Mouse (Mus musculus) layer of hippocampus, postnatal 14 days (tissue): ENCODE results near the gene Zfp950. TPM values are rescaled to one million over a fixed set of nuclear protein-coding genes. Genes with fewer than 3 reads are reported as not detected.
"Not testable (repeated sequence)": the region's sequence is repeated elsewhere in the genome, so short reads cannot be mapped to it uniquely, and the experiment has no call there.

Experiments
- DNase-seq, 2 experiments: peaks; one replicate each; pipeline ENCODE4 v3.0.0; 2021 to 2022; ENCODE audit warnings: low spot score in 2 of 2, mixed read lengths in 1 of 2
- long read RNA-seq, 2 experiments: library from polyadenylated mRNA; stranded (forward); transcript quantifications; one replicate each; pipeline ENCODE4 v2.0.0; 2021
- total RNA-seq, 2 experiments: library from RNA; stranded (reverse); gene quantifications; 2 replicates each; pipeline ENCODE4 v1.2.3; 2021

Gene Zfp950
- 10 to 100 TPM; 33.9 to 44.0 TPM for total RNA-seq
- long read RNA-seq, experiment 1, partial matches to known transcripts: 0 of 7 reads
- long read RNA-seq, experiment 1, other reads (novel, unspliced or antisense): 6 of 7 reads
- long read RNA-seq, experiment 2, full-length matches to known transcripts: 4 of 11 reads
- long read RNA-seq, experiment 2, partial matches to known transcripts: 0 of 11 reads
- long read RNA-seq, experiment 2, other reads (novel, unspliced or antisense): 7 of 11 reads

DNA sequence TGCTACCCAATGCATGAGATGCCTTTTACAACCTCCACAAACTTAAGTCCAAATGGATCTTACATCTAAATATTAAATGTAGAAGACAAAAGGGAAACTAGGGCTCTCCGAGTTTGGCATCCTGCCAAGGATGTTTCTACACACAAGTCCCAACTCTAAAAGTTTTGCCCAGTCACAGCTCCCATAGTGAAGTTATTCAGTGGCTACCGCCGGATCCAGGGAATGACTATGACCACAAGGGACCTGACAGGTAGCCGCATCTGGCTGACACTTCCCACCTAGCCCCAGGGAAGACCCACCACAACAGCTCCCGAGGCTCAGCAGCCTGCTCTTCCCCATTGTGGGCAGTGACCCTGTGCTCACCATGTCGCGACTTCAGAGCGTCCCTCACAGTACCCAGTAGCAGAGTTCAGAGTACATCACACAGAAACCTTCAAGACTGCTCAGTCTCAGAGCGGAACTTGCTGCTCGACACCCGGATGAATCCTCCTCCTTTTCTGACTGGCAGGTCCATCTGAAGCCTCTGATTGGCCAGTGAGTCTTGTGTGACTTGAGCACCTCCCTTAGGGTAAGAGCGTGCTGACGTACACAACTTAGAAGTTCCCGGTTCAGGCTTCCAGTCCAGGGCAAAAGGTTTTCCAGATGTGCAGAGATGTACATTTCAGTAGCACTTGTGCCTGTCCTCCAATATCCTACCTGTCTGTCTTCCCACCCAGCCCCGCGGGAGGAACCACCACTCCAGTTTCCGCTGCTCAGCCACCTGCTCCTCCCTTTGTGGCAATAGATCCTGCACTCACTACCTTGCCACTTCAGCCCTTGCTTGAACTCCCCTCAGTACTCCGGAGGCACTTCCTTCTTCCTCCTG, at the start of gene Zfp950:
TSS of gene Zfp950 (minus strand) at position 499 of the 865 bp plus-strand sequence.
- peak; percentile 70 to 90 for DNase-seq

DNA sequence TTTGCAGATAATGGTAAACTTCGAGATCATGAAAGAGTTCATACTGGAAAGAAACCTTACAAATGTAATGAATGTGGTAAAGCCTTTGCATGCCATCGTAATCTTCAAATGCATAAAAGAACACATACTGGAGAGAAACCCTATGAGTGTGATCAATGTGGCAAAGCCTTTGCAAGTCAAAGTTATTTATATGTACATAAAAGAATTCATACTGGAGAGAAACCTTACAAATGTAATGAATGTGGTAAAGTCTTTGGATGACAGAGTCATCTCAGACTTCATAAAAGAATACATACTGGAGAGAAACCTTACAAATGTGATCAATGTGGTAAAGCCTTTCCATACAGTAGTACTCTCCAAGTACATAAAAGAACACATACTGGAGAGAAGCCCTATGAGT, 43.0 kb upstream of the Zfp950 start, which contains the start of gene Gm6020:
TSS of gene Gm6020 (plus strand) at position 301 of the 400 bp plus-strand sequence.
- not testable (repeated sequence) for DNase-seq

DNA sequence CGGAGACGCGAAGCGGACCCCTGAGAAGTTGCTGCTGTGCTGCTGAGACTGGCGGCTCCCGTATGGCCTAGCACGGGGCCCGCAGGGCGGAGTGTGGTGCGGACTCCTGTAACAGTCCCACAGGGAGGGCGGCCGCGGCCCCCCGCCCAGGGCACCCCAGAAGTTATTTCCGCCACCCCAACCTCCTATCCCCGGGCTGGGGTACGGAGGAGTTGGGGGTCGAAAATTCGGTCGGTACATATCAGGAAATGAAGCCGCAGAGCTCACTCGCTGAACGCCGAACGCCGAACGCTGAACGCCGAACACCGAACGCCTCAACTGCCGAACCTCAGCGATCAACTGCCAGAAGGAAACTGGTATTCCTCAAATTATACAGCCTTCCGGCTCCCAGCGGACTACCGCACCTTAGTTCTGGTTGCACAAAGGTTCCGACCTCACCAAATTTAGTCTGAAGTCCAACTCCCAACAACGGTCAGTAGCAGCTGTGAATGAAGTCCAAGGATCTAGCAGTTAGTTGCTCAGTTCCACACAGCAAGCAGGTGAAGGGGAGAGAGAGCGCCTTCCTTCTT, 35.2 kb upstream of the Zfp950 start, which contains the start of gene Gm7102:
TSS of gene Gm7102 (minus strand) at position 554 of the 569 bp plus-strand sequence.
- no peak for DNase-seq

DNA sequence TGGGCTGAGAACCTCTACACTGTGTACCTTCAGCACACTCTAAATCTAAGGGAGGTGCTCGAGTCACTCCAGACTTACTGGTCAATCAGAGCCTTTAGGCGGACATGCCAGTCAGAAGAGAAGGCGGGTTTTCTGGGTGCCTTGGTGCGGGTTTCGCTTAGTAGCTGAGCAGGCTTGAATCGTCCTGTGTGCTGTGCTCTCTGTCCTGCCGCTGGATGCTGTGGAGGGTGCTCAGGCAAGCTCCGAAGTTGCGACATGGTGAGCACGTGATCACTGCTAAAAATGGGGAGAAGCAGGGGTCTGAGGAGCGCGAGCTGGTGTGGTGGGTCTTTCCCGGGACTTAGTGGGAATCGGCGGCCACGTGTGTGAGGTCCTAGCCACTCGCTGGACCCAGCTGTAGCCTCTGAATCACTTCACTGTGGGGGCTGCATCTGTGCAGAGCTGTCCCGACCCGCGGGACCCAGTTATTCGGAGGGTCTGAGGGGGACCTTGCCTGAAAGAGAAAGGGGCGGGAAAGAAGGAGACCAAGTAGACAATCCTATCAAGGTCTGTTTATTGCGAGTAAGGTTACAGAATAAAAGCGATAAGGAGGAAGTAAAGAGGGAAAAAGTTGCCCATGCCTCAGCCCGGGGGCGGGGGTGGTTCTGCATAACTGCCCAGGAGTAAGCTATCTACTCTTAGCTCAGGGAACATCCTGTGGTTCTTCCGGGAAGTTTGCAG, 11.2 kb upstream of the Zfp950 start:
- no peak for DNase-seq

DNA sequence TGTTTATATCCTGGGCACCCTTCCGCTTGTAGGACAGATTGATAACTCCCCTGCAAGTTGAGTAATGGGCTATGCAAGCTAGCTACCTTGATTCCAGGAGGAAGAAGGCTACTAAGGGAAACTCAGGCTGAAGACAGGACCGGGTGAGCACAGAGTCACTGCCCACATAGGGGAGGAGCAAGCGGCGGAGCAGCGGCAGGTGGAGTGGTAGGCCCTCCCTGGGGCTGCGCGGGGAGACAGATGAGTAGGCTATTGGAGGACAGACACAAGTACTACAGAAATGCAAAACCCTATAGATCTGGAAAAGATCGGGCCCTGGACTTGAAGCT, 10.7 kb upstream of the Zfp950 start:
- DNase-seq: no peak

DNA sequence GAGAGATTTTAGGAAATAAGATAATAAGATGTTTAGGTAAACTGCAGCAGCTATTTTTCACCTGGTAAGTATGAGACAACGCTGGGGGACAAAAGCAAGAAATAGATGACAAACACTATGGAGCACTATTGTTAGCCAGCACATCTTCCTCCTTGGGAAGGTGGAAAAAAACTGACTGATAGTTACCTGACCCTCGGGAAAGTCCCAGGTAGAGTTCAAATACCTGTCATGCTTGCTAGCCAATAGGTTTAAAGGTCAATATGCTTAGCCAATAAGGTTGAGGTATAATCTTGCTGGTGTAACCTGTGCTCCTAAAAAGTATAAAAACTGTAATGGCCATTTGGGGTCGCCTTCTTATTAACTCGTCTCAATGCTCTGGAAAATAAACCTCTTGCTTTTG, 659 bp upstream of the Zfp950 start:
- DNase-seq: no peak

DNA sequence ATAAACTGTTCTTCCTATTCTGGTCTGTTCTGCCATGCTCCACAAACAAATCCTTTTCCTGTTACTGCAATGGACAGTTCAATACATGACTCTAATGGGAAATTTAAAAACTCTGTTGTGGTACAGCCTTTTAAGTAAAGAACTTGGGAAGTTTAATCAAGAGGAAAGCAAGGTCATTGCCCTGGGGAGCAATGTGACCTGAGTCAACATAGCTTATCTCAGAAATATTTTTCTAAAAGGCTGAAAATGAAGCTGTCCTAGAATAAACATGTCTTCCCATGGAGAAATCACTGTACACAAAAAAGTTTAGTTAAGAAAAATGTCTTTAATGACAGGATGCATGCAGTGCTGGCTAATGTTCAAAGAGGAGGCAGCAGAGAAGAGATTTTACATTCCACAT, 2.0 kb downstream of the Zfp950 start:
- no peak for DNase-seq

DNA sequence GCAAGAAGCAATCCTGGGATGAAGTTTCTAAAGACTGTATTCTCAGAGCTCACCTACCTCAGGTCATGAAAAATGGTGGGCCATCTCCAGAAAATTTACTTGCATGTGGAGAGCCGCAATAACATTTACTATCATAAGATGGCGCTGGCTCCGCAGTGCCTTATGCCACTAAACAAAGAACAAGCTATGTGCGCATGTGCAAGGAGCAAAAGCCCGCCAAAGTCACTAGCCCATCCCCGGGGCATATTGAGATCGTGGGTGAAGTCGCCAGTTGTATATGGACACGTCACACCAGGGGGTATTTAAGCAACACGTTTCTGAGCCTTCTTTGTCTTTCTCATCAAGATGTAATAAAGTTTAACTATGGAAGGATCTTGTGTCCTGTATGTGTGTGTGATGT, 9.5 kb downstream of the Zfp950 start:
- no peak for DNase-seq

DNA sequence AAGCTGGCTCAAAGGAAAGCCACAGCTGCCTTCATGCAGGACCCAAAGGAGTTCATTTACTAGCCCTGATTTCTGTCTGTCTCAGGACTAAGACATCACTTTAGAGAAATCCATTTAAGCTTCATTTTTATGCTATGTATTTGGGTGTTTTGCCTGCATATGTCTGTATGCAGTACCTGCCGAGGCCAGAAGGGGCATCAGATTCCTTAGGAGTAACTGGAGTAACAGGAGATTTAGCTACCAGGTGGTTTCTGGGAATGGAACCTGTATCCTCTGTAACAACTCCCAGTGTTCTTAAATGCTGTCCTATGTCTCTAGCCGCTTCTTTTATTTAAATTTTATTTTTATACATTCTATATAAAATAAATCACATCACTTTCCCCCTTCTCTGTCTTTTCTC, 30.5 kb downstream of the Zfp950 start:
- no peak for DNase-seq

DNA sequence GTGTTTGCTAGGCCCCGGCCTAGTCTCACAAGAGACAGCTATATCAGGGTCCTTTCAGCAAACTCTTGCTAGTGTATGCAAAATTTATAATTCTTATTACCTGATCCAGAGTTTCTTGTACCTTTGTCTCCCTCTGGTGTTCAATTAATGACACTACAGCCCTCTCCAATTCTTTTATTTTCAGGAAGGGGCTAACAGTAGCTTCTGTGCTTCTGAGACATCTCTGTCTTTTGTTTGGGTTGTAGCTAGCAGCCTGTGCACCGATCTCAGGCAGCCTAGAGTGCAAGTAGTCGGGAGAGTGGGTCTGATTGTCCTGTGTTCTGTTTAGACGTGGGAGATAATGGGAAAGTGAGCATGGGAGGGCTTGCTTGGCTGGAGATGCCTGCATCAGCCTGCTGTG, 42.9 kb downstream of the Zfp950 start:
- DNase-seq: peak in 1 of 2 experiments; percentile 47

DNA sequence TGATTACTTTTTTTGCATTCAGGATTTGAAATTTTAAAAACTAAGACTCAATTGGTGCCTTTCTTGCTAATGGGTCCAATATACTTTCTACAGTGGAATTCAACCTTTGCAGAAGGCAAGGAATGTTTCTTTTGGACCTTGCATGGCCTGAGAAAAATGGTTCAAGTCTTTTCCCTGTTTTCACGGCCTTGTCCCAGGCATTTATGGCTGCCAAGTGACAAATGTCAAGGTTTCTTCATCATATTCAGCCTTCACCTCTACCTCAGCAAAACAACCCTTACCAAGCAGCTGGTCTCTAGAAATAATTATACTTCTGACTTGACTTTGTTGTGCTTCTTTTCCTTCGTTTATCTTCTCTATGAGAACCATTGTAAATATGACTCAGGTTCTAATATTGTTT, 43.9 kb downstream of the Zfp950 start:
- no peak for DNase-seq

DNA sequence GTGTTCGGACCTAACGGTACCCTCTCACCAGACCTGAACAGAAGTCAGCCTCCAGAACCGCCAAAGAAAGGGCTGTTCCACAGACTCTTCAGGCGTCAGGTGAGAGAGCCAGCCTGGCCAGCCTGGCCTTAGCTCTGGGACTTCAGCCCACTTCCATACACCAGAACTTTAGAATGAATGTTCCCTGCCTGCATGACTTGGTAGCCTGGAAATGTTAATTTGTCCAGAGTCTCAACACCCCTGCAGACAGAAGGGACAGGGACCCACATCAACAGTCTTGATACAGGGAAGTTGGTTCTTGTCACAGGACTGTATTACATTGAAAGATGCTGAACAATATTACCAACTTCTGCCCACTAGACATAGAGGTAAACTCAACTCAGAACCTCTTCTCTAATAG, 50.1 kb downstream of the Zfp950 start:
- no peak for DNase-seq

DNA sequence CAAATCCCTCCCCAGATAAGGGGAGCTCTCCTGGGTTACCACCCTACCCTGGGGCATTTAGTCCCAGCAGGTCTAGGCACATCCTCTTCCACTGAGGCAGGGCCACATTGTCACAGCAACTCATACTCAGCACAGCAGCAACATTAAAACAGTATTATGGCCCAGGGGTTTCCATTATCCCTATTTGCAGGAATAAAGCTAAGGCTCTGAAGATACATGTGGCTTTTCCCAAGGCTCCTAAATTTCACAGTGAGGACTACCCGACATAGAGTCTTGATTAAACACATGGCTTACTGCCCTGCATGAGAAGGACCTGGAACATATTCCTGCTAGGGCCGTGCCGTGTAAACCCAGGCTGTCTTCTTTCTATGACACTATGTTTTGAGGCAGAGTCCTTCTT, 51.6 kb downstream of the Zfp950 start:
- no peak for DNase-seq

DNA sequence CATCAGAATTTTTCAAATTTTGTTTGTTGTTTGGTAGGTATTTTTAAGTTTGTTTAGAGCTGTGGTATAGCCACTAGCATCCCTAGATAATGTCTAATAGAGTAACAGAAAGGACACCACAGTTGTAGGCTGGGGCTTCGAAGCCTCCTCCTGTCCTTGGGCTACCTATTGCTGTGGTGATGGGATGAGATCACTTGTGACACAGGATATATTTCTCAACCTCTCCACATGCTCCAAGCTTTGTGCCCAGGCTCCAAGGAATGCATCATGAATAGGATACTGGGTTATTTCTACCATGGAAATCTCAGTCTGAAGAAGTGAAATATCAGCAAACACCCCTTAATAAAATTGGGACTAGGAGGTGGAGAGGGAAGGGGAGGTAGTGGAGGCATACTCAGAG, 52.9 kb downstream of the Zfp950 start:
- DNase-seq: no peak

DNA sequence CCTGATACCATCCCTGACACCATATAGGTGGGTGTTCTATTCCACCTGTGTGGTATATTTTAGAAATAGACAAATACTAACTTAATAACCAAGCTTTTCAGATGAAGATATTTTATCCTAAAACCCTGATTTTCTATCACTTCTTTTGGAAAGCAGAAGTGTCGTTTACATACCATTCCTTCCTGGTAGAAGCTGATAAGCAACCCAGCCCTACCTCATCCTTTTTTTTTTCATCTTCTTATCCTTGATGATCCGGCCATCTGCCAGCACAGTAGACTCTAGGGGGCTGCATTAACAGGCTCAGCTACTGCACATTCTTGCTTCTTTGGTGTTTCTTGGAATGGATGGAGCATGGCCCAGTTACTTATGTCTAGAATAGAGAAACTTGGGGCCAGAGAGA, 55.4 kb downstream of the Zfp950 start:
- DNase-seq: no peak

DNA sequence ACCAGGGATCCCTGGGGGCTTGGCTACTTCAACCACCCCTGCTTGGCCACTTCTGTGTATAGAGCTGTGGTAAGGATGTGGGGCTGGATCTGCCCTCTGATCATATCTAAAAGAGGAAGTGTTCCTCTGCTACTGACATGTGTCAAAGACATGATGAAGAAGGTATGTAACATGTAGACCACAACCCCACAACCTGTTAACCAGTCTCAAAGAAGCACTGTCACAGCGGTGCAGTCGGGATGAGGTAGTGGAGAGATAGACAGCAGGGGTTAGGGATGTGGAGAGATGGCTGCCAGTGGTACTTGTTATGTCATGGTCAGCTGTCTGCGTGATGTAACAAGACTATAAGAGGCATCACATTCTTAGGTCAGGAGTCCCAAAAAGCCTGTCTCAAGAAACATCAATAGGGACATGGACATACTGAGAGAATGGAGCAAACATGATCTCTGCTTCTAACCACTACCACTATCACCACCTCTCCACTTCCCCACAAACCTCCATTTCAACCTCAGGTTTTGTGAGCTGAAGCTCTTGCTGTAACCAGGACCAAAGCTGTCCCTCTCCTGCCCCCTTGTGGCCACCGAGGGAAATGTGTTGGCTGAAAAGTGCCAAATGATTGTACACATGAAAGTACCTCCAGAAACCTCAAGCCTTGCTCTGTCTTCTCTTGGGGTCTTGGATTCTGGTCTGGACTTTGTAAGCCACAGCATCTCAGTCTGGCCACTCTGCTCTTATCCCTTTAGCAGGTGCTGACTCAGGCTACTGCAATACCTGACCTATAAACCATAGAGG, 56.3 kb downstream of the Zfp950 start:
- peak; percentile 90 to 93 for DNase-seq

DNA sequence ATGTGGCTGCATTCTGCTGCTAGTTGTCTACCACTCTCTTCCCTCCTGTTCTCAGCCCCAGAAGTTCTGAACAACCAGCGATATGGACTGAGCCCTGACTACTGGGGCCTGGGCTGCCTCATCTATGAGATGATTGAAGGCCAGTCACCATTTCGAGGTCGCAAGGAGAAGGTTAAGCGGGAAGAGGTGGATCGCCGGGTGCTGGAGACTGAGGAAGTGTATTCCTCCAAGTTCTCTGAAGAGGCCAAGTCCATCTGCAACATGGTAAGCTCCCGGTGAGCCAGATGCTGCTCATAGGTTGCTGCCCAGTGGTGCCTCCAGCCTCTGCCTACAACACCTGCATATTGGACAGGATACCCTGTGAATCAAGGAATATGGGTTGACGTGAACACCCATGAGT, 57.6 kb downstream of the Zfp950 start:
- DNase-seq: no peak

DNA sequence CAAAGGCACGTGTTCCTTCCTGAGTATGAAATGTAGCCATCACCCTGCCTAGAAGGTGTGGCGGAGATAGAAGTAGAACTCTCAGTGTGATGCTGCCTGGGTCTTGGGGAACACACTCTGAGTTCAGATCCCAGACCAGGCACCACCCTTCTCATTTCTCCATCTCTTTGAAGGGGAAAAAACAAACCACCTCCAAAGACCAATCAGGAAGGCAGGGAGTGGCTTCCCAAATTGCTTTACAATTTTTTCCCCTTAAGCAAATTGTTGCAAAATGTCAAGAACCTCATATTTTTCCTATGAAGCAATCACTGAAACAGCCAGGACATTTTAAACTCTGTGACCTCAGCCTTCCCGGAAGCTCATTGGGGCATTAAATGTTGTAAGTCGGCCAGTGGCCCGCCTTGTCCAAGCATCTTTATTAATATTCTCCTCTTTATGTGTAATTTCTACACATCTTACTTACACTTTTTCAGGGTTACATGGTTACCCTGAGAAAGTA, 60.3 kb downstream of the Zfp950 start:
- no peak for DNase-seq

DNA sequence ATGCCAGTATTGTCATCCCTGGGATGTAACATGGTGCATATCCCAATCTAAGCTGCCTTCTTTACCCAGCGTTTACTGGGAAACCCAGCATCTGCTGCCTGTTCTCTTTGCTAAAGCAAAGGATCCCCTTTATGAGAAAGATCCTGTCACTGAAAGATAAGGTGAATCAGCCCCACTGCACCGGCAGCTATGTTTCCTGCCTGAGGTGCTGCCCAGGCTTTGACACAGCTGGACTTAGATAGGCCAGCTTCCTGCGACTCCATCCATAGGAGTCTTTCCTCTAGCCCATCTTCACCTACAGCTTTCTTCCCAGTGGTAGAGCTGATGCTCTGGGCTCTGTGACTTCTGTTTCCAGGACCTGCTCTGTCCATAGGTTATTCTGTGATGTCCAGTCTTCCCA, 62.0 kb downstream of the Zfp950 start:
- DNase-seq: no peak

DNA sequence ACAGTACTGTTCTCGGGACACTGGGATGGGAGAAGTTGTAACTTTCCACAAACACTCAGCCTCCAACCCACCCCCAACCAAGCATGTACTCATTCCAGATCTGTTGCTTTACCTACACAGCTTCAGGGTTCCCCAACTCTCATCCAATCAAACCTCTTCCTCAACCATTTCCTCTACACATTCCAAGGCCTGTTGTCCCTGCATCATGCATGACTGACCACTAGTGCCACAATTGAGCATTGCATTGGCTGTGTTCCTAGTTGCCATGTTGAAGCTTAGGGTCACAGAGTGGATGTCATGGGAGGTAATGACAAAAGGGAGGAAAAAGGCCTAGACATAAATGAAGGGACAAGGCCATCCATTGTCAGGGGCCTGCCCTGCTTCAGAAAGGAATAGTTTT, 75.6 kb downstream of the Zfp950 start:
- no peak for DNase-seq

DNA sequence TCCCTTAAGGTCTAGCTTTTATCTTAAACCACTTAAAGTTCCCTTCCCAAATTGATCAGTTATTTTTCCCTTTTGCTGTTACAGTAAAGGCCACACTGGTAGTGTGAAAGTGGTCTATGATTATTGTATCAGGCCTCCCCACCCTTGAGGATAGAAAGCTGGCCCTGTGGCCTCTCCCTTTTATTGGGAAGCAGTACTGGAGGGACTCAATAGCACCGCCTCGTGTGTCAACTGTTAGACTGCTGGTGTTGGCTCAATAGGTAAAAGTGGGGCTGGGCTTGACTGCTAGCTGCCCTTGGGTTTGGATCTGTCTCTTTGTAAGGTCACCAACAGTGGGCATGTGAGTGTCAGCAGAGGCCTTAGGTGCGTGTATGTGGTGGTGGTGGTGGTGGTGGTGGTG, 76.3 kb downstream of the Zfp950 start:
- DNase-seq: no peak
